Mouse (Mus musculus): ENCODE measurements around the gene 4930523C07Rik. TPM values are rescaled to one million over a fixed set of nuclear protein-coding genes. Genes with fewer than 3 reads are reported as not detected.

4930523C07Rik gene
- polyA plus RNA-seq, 1 experiment from 2014 or later = 5.0 TPM

Other genes with a start within 250 kb of the 4930523C07Rik start
- gene Tnn, start 109.2 kb downstream of the 4930523C07Rik start, polyA plus RNA-seq (2016; fragmentation: Nextera tagmentation; extraction: Ambion mirVana) = 1.3 and 1.7 TPM in 2 replicates
- 232 and 233 TPM in 2 replicates for gene Mrps14, start 150.8 kb downstream of the 4930523C07Rik start, polyA plus RNA-seq (2016; fragmentation: Nextera tagmentation; extraction: Ambion mirVana)
- gene Cacybp, start 168.5 kb downstream of the 4930523C07Rik start, polyA plus RNA-seq (2016; fragmentation: Nextera tagmentation; extraction: Ambion mirVana) = 228 and 234 TPM in 2 replicates

Measured in embryonic facial prominence, embryonic 12.5 days (tissue).